8 mouse cellular contexts compared by ENCODE assay signal in genomic region chr10:18317961-18318915, GRCm38 (mm10). TPM values are rescaled to one million over a fixed set of nuclear protein-coding genes. Genes with fewer than 3 reads are reported as not detected.
DNase-seq lines count a peak whose midpoint lies in the region; ATAC-seq lines count a peak whose summit lies in the region.

No protein-coding gene starts in this region.

- peak; percentile 81 for DNase-seq in R1 (ENCODE audit: low read depth, low spot score)
- peak; percentile 62 for DNase-seq in gastrocnemius, postnatal 14 days

- intact Hi-C loops in gastrocnemius, postnatal 14 days (cut with DNase I; ENCODE audit: low total_unique reads), result no loop called here

- no peaks in the 10 kb centered on the region; the same call in 1 of the 2 replicates for H3K27me3 ChIP-seq in hindbrain, embryonic 16.5 days (replicated peaks; ENCODE audit: control insufficient read depth, insufficient read depth, low read length)
- no peaks in the 10 kb centered on the region for H3K27me3 ChIP-seq in limb, embryonic 13.5 days
- peaks cover 19% of the 10 kb centered on the region; the same call in 1 of the 2 replicates for H3K27me3 ChIP-seq in midbrain, embryonic 13.5 days
- H3K27me3 ChIP-seq in stomach, embryonic 14.5 days (ENCODE audit: control insufficient read depth, insufficient read depth, low read length), result no peaks in the 10 kb centered on the region

- H3K4me2 ChIP-seq in hindbrain, embryonic 16.5 days (ENCODE audit: low read length), result peak overlapping the region; percentile 96
- H3K4me2 ChIP-seq in limb, embryonic 13.5 days (replicated peaks), result peak overlapping the region; percentile 84
- peak overlapping the region; percentile 95 for H3K4me2 ChIP-seq in midbrain, embryonic 13.5 days (replicated peaks)
- peak overlapping the region; percentile 85 for H3K4me2 ChIP-seq in stomach, embryonic 14.5 days (replicated peaks; ENCODE audit: low read depth, low read length)

- H3K4me1 ChIP-seq in brown adipose tissue, adult 24 weeks (ENCODE audit: control insufficient read depth, insufficient read depth, insufficient read length, low read length), result no peaks in the 10 kb centered on the region
- peaks cover 4% of the 10 kb centered on the region for H3K4me1 ChIP-seq in hindbrain, embryonic 16.5 days (ENCODE audit: control insufficient read depth, insufficient read depth, low read depth, low read length)
- H3K4me1 ChIP-seq in limb, embryonic 13.5 days, result peaks cover 17% of the 10 kb centered on the region
- H3K4me1 ChIP-seq in midbrain, embryonic 13.5 days (replicated peaks), result peaks cover 10% of the 10 kb centered on the region
- H3K4me1 ChIP-seq in stomach, embryonic 14.5 days (ENCODE audit: control insufficient read depth, insufficient read depth, low read length), result peaks cover 4% of the 10 kb centered on the region; the same call in 1 of the 2 replicates

- peak; percentile 79 for ATAC-seq in hindbrain, embryonic 16.5 days
- ATAC-seq in limb, embryonic 13.5 days (ENCODE audit: low FRiP score, low read depth), result peak; percentile 82
- ATAC-seq in midbrain, embryonic 13.5 days, result peak; percentile 82
- peak; percentile 88 for ATAC-seq in stomach, embryonic 14.5 days (ENCODE audit: insufficient number of reproducible peaks, insufficient read depth, low FRiP score, low read depth)
- ATAC-seq in erythroid progenitor cell, adult 5-6 weeks (replicated peaks; ENCODE audit: low FRiP score, poor library complexity, severe bottlenecking), result no peak

- peak overlapping the region; percentile 26; the same call in 1 of the 2 replicates for H3K27ac ChIP-seq in brown adipose tissue, adult 24 weeks (replicated peaks; ENCODE audit: low read depth, low read length)
- peak overlapping the region; percentile 78 for H3K27ac ChIP-seq in hindbrain, embryonic 16.5 days (ENCODE audit: low read depth, low read length)
- H3K27ac ChIP-seq in limb, embryonic 13.5 days, result peak overlapping the region; percentile 87
- peak overlapping the region; percentile 44 for H3K27ac ChIP-seq in midbrain, embryonic 13.5 days
- peak overlapping the region; percentile 68; the same call in 1 of the 2 replicates for H3K27ac ChIP-seq in stomach, embryonic 14.5 days (ENCODE audit: low read length)

- H3K4me3 ChIP-seq in brown adipose tissue, adult 24 weeks (ENCODE audit: insufficient read depth, low read depth, low read length), result peak overlapping the region; percentile 73
- peak overlapping the region; percentile 64 for H3K4me3 ChIP-seq in hindbrain, embryonic 16.5 days (ENCODE audit: low read length)
- H3K4me3 ChIP-seq in limb, embryonic 13.5 days, result peak overlapping the region; percentile 83
- peak overlapping the region; percentile 74 for H3K4me3 ChIP-seq in midbrain, embryonic 13.5 days (replicated peaks)
- H3K4me3 ChIP-seq in stomach, embryonic 14.5 days (ENCODE audit: low read depth, low read length), result peak overlapping the region; percentile 77

- H3K36me3 ChIP-seq in hindbrain, embryonic 16.5 days (ENCODE audit: control insufficient read depth, insufficient read depth, low read length), result no peaks in the 10 kb centered on the region
- H3K36me3 ChIP-seq in limb, embryonic 13.5 days, result no peaks in the 10 kb centered on the region
- no peaks in the 10 kb centered on the region for H3K36me3 ChIP-seq in midbrain, embryonic 13.5 days
- no peaks in the 10 kb centered on the region for H3K36me3 ChIP-seq in stomach, embryonic 14.5 days (ENCODE audit: control insufficient read depth, insufficient read depth, low read length)

- peak overlapping the region; percentile 81 for H3K9ac ChIP-seq in hindbrain, embryonic 16.5 days (ENCODE audit: low read depth, low read length)
- peak overlapping the region; percentile 95 for H3K9ac ChIP-seq in limb, embryonic 13.5 days
- H3K9ac ChIP-seq in midbrain, embryonic 13.5 days (replicated peaks), result peak overlapping the region; percentile 80
- H3K9ac ChIP-seq in stomach, embryonic 14.5 days (replicated peaks; ENCODE audit: low read depth, low read length), result peak overlapping the region; percentile 84

- H3K9me3 ChIP-seq in hindbrain, embryonic 16.5 days (ENCODE audit: control insufficient read depth, low read length), result no peaks in the 10 kb centered on the region
- H3K9me3 ChIP-seq in limb, embryonic 13.5 days, result no peaks in the 10 kb centered on the region
- no peaks in the 10 kb centered on the region for H3K9me3 ChIP-seq in midbrain, embryonic 13.5 days
- no peaks in the 10 kb centered on the region for H3K9me3 ChIP-seq in stomach, embryonic 14.5 days (ENCODE audit: control insufficient read depth, low read depth, low read length)

- 2% methylated on average over 66 of the region's 89 CpGs for WGBS in hindbrain, embryonic 16.5 days
- WGBS in limb, embryonic 13.5 days, result 2% methylated on average over 50 of the region's 89 CpGs
- 2% methylated on average over 67 of the region's 89 CpGs for WGBS in midbrain, embryonic 13.5 days
- WGBS in stomach, embryonic 14.5 days, result 2% methylated on average over 54 of the region's 89 CpGs

RNA-seq across cellular contexts. Expression of gene Nhsl1, which starts 0.5 kb away (rescaled TPM):
- polyA plus RNA-seq in brown adipose tissue, adult 24 weeks (2012; ENCODE audit: insufficient read depth, insufficient read length, missing spikeins), result 0.50 and 1.6 TPM in 2 replicates
- 1 to 10 TPM; 6.6 to 7.5 TPM for total RNA-seq in gastrocnemius, postnatal 14 days (2021)
- 12.8 and 14.4 TPM in 2 replicates for polyA plus RNA-seq in hindbrain, embryonic 16.5 days (2015; fragmentation: Nextera tagmentation; extraction: Ambion mirVana)
- 8.1 and 8.6 TPM in 2 replicates for polyA plus RNA-seq in limb, embryonic 13.5 days (2015; fragmentation: Nextera tagmentation; extraction: Ambion mirVana)
- polyA plus RNA-seq in midbrain, embryonic 13.5 days (2015; fragmentation: Nextera tagmentation; extraction: Ambion mirVana), result 14.3 TPM in 2 replicates
- polyA plus RNA-seq in stomach, embryonic 14.5 days (2014; fragmentation: Nextera tagmentation; extraction: Ambion mirVana), result 10.6 and 10.9 TPM in 2 replicates
- total RNA-seq in erythroid progenitor cell, adult 5-6 weeks (2015; ENCODE audit: low replicate concordance), result under 0.01 TPM in 1 of 2 replicates, not detected in the other
- not detected in 2 replicates for total RNA-seq in erythroid progenitor cell, adult 5-6 weeks (2017; ENCODE audit: low replicate concordance)

Comparison
In these comparisons a context has a peak if more than half of its experiments do, and no peak if none do; other contexts are left out.
1. H3K27ac ChIP-seq: peak in every context shown above with its lines; median percentile 87 in limb, embryonic 13.5 days; 78 in hindbrain, embryonic 16.5 days; 68 in stomach, embryonic 14.5 days; 44 in midbrain, embryonic 13.5 days; 26 in brown adipose tissue, adult 24 weeks.